Mouse (Mus musculus) hindbrain, embryonic 11.5 days (tissue): Measurements from ENCODE around the gene Nap1l5. TPM values are rescaled to one million over a fixed set of nuclear protein-coding genes. Genes with fewer than 3 reads are reported as not detected.
"Not testable (repeated sequence)": the region's sequence is repeated elsewhere in the genome, so short reads cannot be mapped to it uniquely, and the experiment has no call there.

Source experiments
- ATAC-seq: fragments of 200-750 bp; cut with Nextera tagmentation; 2 replicates; pipeline ENCODE4 v1.8.0; 2017; ENCODE audit warnings: mild to moderate bottlenecking, moderate TSS enrichment, moderate library complexity; ENCODE audit not compliant: low FRiP score
- DNase-seq: peaks from one replicate; pipeline ENCODE4 v3.0.0-alpha.2; 2015; ENCODE audit warnings: low spot score
- H3K27ac ChIP-seq: fragments of 300-500 bp; sonication (generic); 2 replicates; pipeline ENCODE4 v1.5.1; 2014; ENCODE audit warnings: mild to moderate bottlenecking, low read depth, low read length
- H3K27me3 ChIP-seq: fragments of 300-500 bp; sonication (generic); 2 replicates; pipeline ENCODE4 v1.6.1; 2014; ENCODE audit warnings: mild to moderate bottlenecking, low read length, moderate library complexity, mixed read lengths; ENCODE audit not compliant: control insufficient read depth, insufficient read depth
- H3K36me3 ChIP-seq: fragments of 300-500 bp; sonication (generic); 2 replicates; pipeline ENCODE4 v1.6.1; 2014; ENCODE audit warnings: mild to moderate bottlenecking, low read length, moderate library complexity, mixed read lengths; ENCODE audit not compliant: control insufficient read depth, insufficient read depth
- H3K4me1 ChIP-seq: fragments of 300-500 bp; sonication (generic); replicated peaks from 2 replicates; pipeline ENCODE4 v1.6.1; 2014; ENCODE audit warnings: low read length, mixed read lengths; ENCODE audit not compliant: control insufficient read depth, insufficient read depth
- H3K4me2 ChIP-seq: fragments of 300-500 bp; sonication (generic); replicated peaks from 2 replicates; pipeline ENCODE4 v1.6.1; 2014; ENCODE audit warnings: mild to moderate bottlenecking, low read depth, low read length
- H3K4me3 ChIP-seq: fragments of 300-500 bp; sonication (generic); 2 replicates; pipeline ENCODE4 v1.5.1; 2014; ENCODE audit warnings: low read depth, low read length
- H3K9ac ChIP-seq: fragments of 300-500 bp; sonication (generic); 2 replicates; pipeline ENCODE4 v1.6.1; 2014; ENCODE audit warnings: low read depth, low read length
- H3K9me3 ChIP-seq: fragments of 300-500 bp; sonication (generic); 2 replicates; pipeline ENCODE4 v1.6.1; 2016; ENCODE audit warnings: low read length; ENCODE audit not compliant: control insufficient read depth
- WGBS: fragments of 180-500 bp; shearing (Covaris S2); extraction: QIAGEN DNeasy Blood & Tissue Kit; methylation state at CpG from one replicate; pipeline ENCODE4 v1.1.7; 2014; 5-methylcytosine and 5-hydroxymethylcytosine counted together
- polyA plus RNA-seq: library from polyadenylated mRNA; unstranded; fragments of >200 nt; fragmentation: Nextera tagmentation; extraction: Ambion mirVana; gene quantifications from 2 replicates; pipeline ENCODE4 v1.2.1, GENCODE M21; 2014

Nap1l5 gene
- polyA plus RNA-seq, 1 experiment from 2014 or later = 43.1 TPM

DNA sequence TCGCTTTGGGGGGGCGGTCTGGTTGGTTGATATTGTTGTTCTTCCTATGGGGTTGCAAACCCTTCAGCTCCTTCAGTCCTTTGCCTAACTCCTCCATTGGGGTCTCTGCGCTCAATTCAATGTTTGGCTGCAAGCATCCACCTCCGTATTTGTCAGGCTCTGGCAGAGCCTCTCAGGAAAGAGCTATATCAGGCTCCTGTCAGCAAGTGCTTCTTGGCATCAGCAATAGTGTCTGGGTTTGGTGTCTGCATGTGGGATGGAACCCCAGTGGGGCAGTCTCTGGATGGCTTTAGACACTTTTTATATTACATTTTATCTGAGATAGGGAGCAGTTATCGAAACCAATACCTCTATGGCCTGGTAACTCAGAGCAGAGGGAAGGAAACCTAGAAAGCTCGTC, 39.0 kb downstream of the Nap1l5 start:
- H3K4me1 ChIP-seq, DNase-seq, H3K36me3 ChIP-seq, H3K9me3 ChIP-seq, H3K4me3 ChIP-seq, H3K9ac ChIP-seq, H3K27me3 ChIP-seq, H3K4me2 ChIP-seq, ATAC-seq, H3K27ac ChIP-seq: not testable (repeated sequence)
- WGBS = 91% methylated on average over 6 of the region's 6 CpGs

GRCm38 (mm10) chr6:58863631-58864235, 43.1 kb downstream of the Nap1l5 start:
- ATAC-seq = no peak

DNA sequence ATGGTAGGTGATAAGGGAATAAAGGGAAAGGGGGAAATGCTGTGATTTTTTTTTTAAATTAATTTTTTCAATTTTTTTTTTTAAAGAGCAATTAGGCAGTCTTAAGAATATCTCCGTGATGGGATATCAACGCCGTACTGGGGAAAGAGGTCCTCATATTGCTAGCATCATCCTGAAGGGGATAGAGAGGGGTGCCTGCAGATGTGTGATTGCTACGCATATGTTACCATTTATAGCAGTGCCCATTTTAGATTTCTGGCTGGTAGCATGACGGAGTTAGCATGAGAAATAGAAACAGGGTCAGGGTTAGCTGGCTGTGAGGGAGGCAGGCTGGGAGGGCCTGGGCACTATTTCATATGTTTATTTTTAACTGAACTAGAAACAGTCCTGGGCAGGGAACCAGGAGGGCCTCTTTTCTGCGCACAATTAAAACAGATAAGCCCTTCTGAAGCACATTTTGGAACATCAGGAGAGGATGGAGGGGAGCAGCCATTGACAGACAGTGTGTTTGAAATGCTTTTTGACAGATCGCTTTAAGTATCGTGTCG, 44.4 kb downstream of the Nap1l5 start:
- no peaks in the 10 kb centered on the region for H3K9me3 ChIP-seq
- ATAC-seq = no peak
- no peaks in the 10 kb centered on the region for H3K27me3 ChIP-seq
- 89% methylated on average over 9 of the region's 9 CpGs for WGBS
- DNase-seq = no peak
- no peaks in the 10 kb centered on the region for H3K4me1 ChIP-seq
- H3K27ac ChIP-seq = no peak overlapping the region
- H3K36me3 ChIP-seq = no peaks in the 10 kb centered on the region
- H3K9ac ChIP-seq = no peak overlapping the region
- H3K4me2 ChIP-seq = no peak overlapping the region
- no peak overlapping the region for H3K4me3 ChIP-seq

More at GRCm38 (mm10) chr6:58863631-58864235, 43.1 kb downstream of the Nap1l5 start:
- Histone ChIP-seq H3K27me3 (no peaks in the 10 kb centered on the region), H3K36me3 (no peaks in the 10 kb centered on the region), H3K9ac (no peak overlapping the region), H3K9me3 (no peaks in the 10 kb centered on the region), H3K4me3 (no peak overlapping the region), H3K4me1 (no peaks in the 10 kb centered on the region), H3K27ac (no peak overlapping the region), H3K4me2 (no peak overlapping the region)
- 92% methylated on average over 4 of the region's 4 CpGs for WGBS
- DNase-seq = no peak

GRCm38 (mm10) chr6:58859517-58859916, 47.4 kb downstream of the Nap1l5 start:
- Histone ChIP-seq H3K4me1 (no peaks in the 10 kb centered on the region), H3K9ac (no peak overlapping the region), H3K27me3 (no peaks in the 10 kb centered on the region), H3K36me3 (no peaks in the 10 kb centered on the region), H3K4me2 (no peak overlapping the region), H3K27ac (no peak overlapping the region), H3K4me3 (no peak overlapping the region), H3K9me3 (no peaks in the 10 kb centered on the region)
- ATAC-seq = no peak
- no peak for DNase-seq
- WGBS = 83% methylated on average over 4 of the region's 4 CpGs

DNA sequence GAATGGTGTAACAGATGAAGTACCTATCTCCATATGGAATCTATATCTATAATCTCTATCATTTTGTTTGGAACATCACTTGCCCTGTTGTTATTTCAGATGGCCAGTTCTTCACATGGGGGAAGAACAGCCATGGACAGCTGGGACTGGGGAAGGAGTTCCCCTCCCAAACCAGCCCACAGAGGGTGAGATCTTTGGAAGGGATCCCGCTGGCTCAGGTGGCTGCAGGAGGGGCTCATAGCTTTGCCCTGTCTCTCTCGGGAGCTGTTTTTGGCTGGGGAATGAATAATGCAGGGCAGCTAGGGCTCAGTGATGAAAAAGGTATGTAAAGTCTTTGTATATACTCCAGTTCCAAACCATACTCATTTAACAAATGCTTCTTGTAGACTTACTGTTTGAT, 50.4 kb downstream of the Nap1l5 start:
- no peaks in the 10 kb centered on the region for H3K4me1 ChIP-seq
- no peaks in the 10 kb centered on the region for H3K9me3 ChIP-seq
- H3K36me3 ChIP-seq = no peaks in the 10 kb centered on the region
- no peak for DNase-seq
- H3K9ac ChIP-seq = no peak overlapping the region
- no peaks in the 10 kb centered on the region for H3K27me3 ChIP-seq
- no peak overlapping the region for H3K4me2 ChIP-seq
- no peak overlapping the region for H3K4me3 ChIP-seq
- no peak overlapping the region for H3K27ac ChIP-seq
- ATAC-seq = no peak
- 78% methylated on average over 2 of the region's 2 CpGs for WGBS

- no peaks in the 10 kb centered on the region for H3K4me1 ChIP-seq
- DNase-seq = no peak
- no peak for ATAC-seq
- H3K4me2 ChIP-seq = no peak overlapping the region
- no peaks in the 10 kb centered on the region for H3K9me3 ChIP-seq
- no peak overlapping the region for H3K27ac ChIP-seq
- no peak overlapping the region for H3K4me3 ChIP-seq
- WGBS = 88% methylated on average over 10 of the region's 10 CpGs
- no peaks in the 10 kb centered on the region for H3K27me3 ChIP-seq
- H3K9ac ChIP-seq = no peak overlapping the region
- no peaks in the 10 kb centered on the region for H3K36me3 ChIP-seq
Observed at GRCm38 (mm10) chr6:58855676-58856367, 51.1 kb downstream of the Nap1l5 start.

Other genes with a start within 250 kb of the Nap1l5 start
- gene Herc3, start 75.6 kb downstream of the Nap1l5 start, polyA plus RNA-seq = 5.6 and 9.7 TPM in 2 replicates
- 5.6 and 5.8 TPM in 2 replicates for gene Fam13a, start 117.5 kb upstream of the Nap1l5 start, polyA plus RNA-seq